Mouse (Mus musculus) stomach, postnatal 0 days (tissue): ENCODE measurements around the gene Shh. TPM values are rescaled to one million over a fixed set of nuclear protein-coding genes. Genes with fewer than 3 reads are reported as not detected.

ENCODE experiments used
- ATAC-seq: fragments of 200-750 bp; cut with Nextera tagmentation; 2 replicates; pipeline ENCODE4 v1.8.0; 2017; ENCODE audit not compliant: low FRiP score, low TSS enrichment
- DNase-seq: peaks from one replicate; pipeline ENCODE4 v3.0.0-alpha.2; 2016; ENCODE audit warnings: low spot score
- H3K27ac ChIP-seq: fragments of 300-500 bp; sonication (generic); replicated peaks from 2 replicates; pipeline ENCODE4 v1.5.1; 2014; ENCODE audit warnings: mild to moderate bottlenecking, control low read depth
- H3K27me3 ChIP-seq: fragments of 300-500 bp; sonication (generic); 2 replicates; pipeline ENCODE4 v1.6.1; 2014; ENCODE audit warnings: low read length; ENCODE audit not compliant: control insufficient read depth, insufficient read depth
- H3K36me3 ChIP-seq: fragments of 300-500 bp; sonication (generic); 2 replicates; pipeline ENCODE4 v1.6.1; 2014; ENCODE audit warnings: low read length, mixed read lengths; ENCODE audit not compliant: control insufficient read depth, insufficient read depth
- H3K4me1 ChIP-seq: fragments of 300-500 bp; sonication (generic); replicated peaks from 2 replicates; pipeline ENCODE4 v1.6.1; 2014; ENCODE audit warnings: antibody characterized with exemption; ENCODE audit not compliant: control insufficient read depth, insufficient read depth
- H3K4me2 ChIP-seq: fragments of 300-500 bp; sonication (generic); replicated peaks from 2 replicates; pipeline ENCODE4 v1.6.1; 2014; ENCODE audit warnings: low read depth, mild to moderate bottlenecking, control low read depth, moderate library complexity
- H3K4me3 ChIP-seq: fragments of 300-500 bp; sonication (generic); 2 replicates; pipeline ENCODE4 v1.5.1; 2014; ENCODE audit warnings: low read depth, low read length, control low read depth
- H3K9ac ChIP-seq: fragments of 300-500 bp; sonication (generic); 2 replicates; pipeline ENCODE4 v1.6.1; 2014; ENCODE audit warnings: mild to moderate bottlenecking, low read length, control low read depth, mixed read lengths
- H3K9me3 ChIP-seq: fragments of 300-500 bp; sonication (generic); 2 replicates; pipeline ENCODE4 v1.6.1; 2016; ENCODE audit warnings: low read length; ENCODE audit not compliant: control insufficient read depth
- CTCF ChIP-seq: IDR thresholded peaks from 2 replicates; pipeline ENCODE4 v1.5.1; 2016; ENCODE audit warnings: antibody characterized with exemption, low read depth, mild to moderate bottlenecking, moderate library complexity
- EP300 ChIP-seq: optimal IDR thresholded peaks from 2 replicates; pipeline ENCODE3; 2016; ENCODE audit warnings: antibody characterized with exemption
- WGBS: fragments of 180-500 bp; shearing (Covaris S2); extraction: QIAGEN DNeasy Blood & Tissue Kit; methylation state at CpG from one replicate; pipeline ENCODE4 v1.1.7; 2014; 5-methylcytosine and 5-hydroxymethylcytosine counted together
- polyA plus RNA-seq: library from polyadenylated mRNA; unstranded; fragments of >200 nt; fragmentation: Nextera tagmentation; extraction: Ambion mirVana; gene quantifications from 2 replicates; pipeline ENCODE4 v1.2.1, GENCODE M21; 2015

Gene Shh
- polyA plus RNA-seq, 1 experiment from 2014 or later: 4.6 TPM

DNA sequence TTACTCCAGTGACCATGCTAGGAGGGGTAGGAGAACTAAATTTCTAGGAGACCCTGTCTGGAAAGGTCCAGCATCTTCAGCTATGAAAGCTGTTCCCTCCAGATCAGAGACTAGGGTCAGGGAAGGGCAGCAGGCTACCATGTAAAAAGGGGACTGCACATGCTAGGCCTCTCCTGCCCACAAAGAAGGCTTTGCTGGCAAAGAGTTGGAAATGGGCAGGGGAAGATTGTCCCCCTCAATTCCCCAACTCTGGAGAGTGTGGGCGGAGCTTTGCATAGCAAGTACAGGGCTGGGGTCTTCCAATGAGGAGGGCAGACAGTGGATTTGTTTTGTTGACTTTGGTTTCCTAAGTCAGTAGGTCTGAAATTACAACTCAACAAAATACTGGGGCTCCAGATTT lies 10.7 kb downstream of the Shh start:
- Histone ChIP-seq H3K36me3 (no peaks in the 10 kb centered on the region), H3K4me3 (no peak overlapping the region), H3K9me3 (no peaks in the 10 kb centered on the region), H3K4me2 (no peak overlapping the region), H3K27me3 (peaks cover 13% of the 10 kb centered on the region; the same call in 1 of the 2 replicates), H3K9ac (no peak overlapping the region), H3K4me1 (0 out of 2 replicates have a peak, but pooled peaks cover 2% of the 10 kb centered on the region), H3K27ac (no peak overlapping the region)
- TF ChIP-seq EP300 (no peak), CTCF (no peak)
- whole genome bisulfite sequencing: 79% methylated on average over 1 of the region's 1 CpGs
- ATAC-seq: no peak
- no peak for DNase-seq

DNA sequence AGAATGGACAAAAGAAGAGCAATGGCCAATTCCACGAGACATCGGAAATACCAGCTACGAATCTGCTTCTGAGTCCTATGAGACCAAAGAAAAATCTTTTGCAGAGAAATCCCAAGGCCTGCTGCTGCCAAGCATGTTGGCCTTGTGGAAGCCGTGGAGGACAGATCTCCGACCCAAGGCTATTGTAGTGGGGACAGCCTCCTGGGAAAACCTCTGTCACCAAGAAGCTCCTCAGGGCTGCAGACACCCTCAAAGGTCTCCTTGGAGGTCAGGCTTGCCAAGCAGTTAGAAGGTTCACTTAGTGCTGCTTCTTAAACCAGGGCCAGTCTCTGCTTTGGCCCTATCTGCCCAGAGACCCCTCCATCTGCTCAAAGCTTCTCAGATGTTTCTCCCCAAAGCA lies 11.3 kb downstream of the Shh start:
- WGBS: 88% methylated on average over 5 of the region's 5 CpGs
- no peak overlapping the region for H3K27ac ChIP-seq
- no peaks in the 10 kb centered on the region for H3K9me3 ChIP-seq
- DNase-seq (no peak), ATAC-seq (no peak)
- 0 out of 2 replicates have a peak, but pooled peaks cover 2% of the 10 kb centered on the region for H3K4me1 ChIP-seq
- no peaks in the 10 kb centered on the region for H3K36me3 ChIP-seq
- no peak for TF ChIP-seq CTCF
- TF ChIP-seq EP300: no peak
- H3K4me3 ChIP-seq: no peak overlapping the region
- H3K9ac ChIP-seq: no peak overlapping the region
- no peak overlapping the region for H3K4me2 ChIP-seq
- H3K27me3 ChIP-seq: peaks cover 13% of the 10 kb centered on the region; the same call in 1 of the 2 replicates

DNA sequence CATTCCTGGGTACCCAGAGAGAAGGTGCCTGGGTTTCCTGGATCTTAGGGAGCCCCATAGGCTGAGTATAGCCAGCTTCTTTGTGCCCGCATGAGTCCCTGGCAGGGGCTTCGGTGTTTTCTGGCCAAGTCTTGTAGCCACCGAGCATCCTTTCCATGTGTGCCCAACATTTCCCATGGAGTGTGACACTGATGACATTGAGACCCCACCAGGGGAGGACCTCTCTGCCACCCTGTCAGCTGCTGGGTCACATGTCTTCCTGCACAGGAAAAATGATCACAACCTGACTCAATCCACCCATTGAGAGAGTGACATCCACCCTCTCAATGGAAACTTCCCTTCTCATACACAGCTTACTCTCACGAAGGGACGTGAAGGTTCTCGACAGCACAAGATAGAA lies 12.5 kb downstream of the Shh start:
- 87% methylated on average over 6 of the region's 6 CpGs for WGBS
- H3K27ac ChIP-seq: no peak overlapping the region
- no peak overlapping the region for H3K4me3 ChIP-seq
- DNase-seq (peak; percentile 11), ATAC-seq (no peak)
- peaks cover 6% of the 10 kb centered on the region; the same call in 1 of the 2 replicates for H3K27me3 ChIP-seq
- H3K36me3 ChIP-seq: no peaks in the 10 kb centered on the region
- H3K9ac ChIP-seq: no peak overlapping the region
- H3K4me2 ChIP-seq: no peak overlapping the region
- H3K9me3 ChIP-seq: no peaks in the 10 kb centered on the region
- TF ChIP-seq CTCF (no peak), EP300 (no peak)
- no peaks in the 10 kb centered on the region for H3K4me1 ChIP-seq

DNA sequence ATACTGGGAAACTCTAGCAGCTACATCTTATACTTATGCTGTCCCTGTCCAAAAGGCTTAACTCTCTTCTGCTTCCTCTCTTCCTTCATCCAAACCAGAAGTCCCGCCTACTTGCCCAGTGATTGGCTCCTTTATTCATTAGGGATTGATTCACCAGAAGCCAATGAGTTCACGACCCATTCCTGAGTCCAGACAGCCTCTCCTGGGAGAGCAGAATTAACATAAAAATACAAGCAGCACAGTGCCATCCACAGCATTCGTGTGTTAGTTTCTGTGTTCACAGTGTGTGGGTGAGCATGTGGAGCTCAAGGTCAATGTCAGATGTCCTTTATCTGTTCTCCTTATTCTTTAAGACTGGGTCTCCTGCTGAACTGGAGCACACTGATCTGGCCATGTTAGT lies 13.5 kb downstream of the Shh start:
- Histone ChIP-seq H3K4me1 (no peaks in the 10 kb centered on the region), H3K4me2 (no peak overlapping the region), H3K36me3 (no peaks in the 10 kb centered on the region), H3K27me3 (peaks cover 4% of the 10 kb centered on the region; the same call in 1 of the 2 replicates), H3K9ac (no peak overlapping the region), H3K4me3 (no peak overlapping the region), H3K27ac (no peak overlapping the region), H3K9me3 (no peaks in the 10 kb centered on the region)
- ATAC-seq (no peak), DNase-seq (peak; percentile 10)
- TF ChIP-seq EP300 (no peak), CTCF (no peak)
- 52% methylated on average over 3 of the region's 3 CpGs for WGBS

DNA sequence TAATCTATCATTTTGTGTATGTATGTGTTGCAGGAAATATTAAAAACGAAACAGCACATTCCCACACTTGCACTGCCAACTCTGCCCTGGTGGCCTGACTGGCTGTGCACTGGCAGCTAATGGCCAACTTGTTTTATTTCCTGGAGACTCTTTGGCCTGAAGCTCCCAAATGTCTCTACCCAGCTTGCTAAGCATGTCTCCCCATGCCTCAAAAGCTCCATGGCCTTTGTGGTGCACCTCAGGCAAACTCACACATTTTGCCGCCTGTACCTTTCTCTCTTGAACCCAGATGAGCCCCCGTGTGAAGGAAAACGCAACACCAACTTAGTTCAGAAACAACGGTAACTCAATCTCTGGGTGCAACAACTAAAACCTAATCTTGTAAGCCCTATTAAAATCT lies 14.0 kb downstream of the Shh start:
- no peak overlapping the region for H3K9ac ChIP-seq
- H3K36me3 ChIP-seq: no peaks in the 10 kb centered on the region
- H3K4me1 ChIP-seq: no peaks in the 10 kb centered on the region
- DNase-seq (peak; percentile 10), ATAC-seq (no peak)
- WGBS: 81% methylated on average over 5 of the region's 5 CpGs
- H3K27ac ChIP-seq: no peak overlapping the region
- TF ChIP-seq CTCF (no peak), EP300 (no peak)
- H3K27me3 ChIP-seq: peaks cover 4% of the 10 kb centered on the region; the same call in 1 of the 2 replicates
- H3K9me3 ChIP-seq: no peaks in the 10 kb centered on the region
- H3K4me3 ChIP-seq: no peak overlapping the region
- no peak overlapping the region for H3K4me2 ChIP-seq

DNA sequence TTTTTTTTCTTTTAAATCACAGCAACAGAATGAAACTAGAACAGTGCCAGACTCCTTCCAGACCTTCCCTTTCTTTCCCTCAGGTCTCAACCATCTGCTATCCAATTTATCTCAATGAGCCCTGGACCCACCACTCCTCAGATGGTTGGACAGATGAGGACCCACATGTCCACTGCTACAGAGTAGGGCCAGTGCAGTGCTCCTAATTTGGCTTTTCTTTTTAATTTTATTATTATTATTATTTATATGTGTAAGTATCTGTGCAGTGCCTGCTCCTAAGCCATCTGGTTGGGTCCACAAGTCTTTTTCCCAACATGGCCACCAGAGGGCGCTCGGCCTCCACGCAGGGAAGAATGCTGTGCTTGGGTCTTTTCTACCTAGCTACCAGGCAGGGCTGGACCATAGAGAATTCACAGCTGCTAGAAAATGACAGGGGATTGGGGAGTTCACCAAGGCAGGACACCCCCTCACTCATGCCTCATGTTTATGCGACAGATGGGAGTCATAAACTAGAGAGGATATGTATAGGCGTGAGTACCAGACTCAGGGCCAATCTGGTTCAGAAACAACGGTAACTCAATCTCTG lies 15.9 kb downstream of the Shh start:
- H3K27me3 ChIP-seq: no peaks in the 10 kb centered on the region
- no peak overlapping the region for H3K4me3 ChIP-seq
- ATAC-seq (peak; percentile 75), DNase-seq (peak; percentile 88)
- no peaks in the 10 kb centered on the region for H3K9me3 ChIP-seq
- H3K4me1 ChIP-seq: no peaks in the 10 kb centered on the region
- H3K9ac ChIP-seq: no peak overlapping the region
- 28% methylated on average over 6 of the region's 6 CpGs for WGBS
- H3K36me3 ChIP-seq: no peaks in the 10 kb centered on the region
- no peak overlapping the region for H3K4me2 ChIP-seq
- H3K27ac ChIP-seq: no peak overlapping the region
- TF ChIP-seq CTCF: peak; percentile 97
- no peak for TF ChIP-seq EP300
